Mouse (Mus musculus): ENCODE measurements around the gene Wdfy3. TPM values are rescaled to one million over a fixed set of nuclear protein-coding genes. Genes with fewer than 3 reads are reported as not detected.
A peak's percentile ranks its signal among the peaks of the same experiment; 100 is the strongest.
"Not testable (repeated sequence)": the region's sequence is repeated elsewhere in the genome, so short reads cannot be mapped to it uniquely, and the experiment has no call there.

The Wdfy3 gene
- total RNA-seq, 1 experiment, result 25.3 TPM

DNA sequence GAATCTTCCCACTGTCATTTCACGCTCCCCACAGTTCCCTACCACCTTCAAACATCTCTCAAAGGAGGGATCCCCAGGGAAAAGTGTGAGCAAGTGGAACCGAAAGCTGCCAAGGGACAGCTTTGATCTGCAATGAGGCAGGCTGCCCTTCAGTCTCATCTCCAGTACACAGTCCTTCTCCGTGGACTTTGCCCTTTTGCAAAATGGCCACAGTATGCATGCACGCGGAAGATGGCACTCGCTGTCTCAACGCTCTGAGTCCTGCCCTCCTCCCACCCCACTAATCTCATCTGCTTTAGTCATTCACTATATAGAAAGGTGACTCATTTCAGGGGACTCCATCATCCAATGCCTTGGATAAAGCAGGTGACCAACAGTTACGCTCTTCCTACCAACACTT lies 223.8 kb downstream of the Wdfy3 start:
- H3K27ac ChIP-seq (ENCODE audit: insufficient read depth, low read depth, low read length, poor library complexity, severe bottlenecking), result no peak overlapping the region
- TF ChIP-seq CHD2 (IDR thresholded peaks at IDR 0.05; ENCODE audit: low read depth, low read length), result no peak
- TF ChIP-seq ZNF384 (IDR thresholded peaks at IDR 0.05; ENCODE audit: low read depth, low read length), result no peak
- TF ChIP-seq HCFC1 (IDR thresholded peaks at IDR 0.05; ENCODE audit: borderline replicate concordance, insufficient read depth, low read length), result no peak
- no peak for TF ChIP-seq MAFK (IDR thresholded peaks at IDR 0.05; ENCODE audit: insufficient read depth, low read depth, low read length)
- TF ChIP-seq ZC3H11A (IDR thresholded peaks at IDR 0.05; ENCODE audit: borderline replicate concordance, low read depth, low read length), result no peak
- H3K4me1 ChIP-seq (ENCODE audit: control insufficient read depth in 2 of 2, insufficient read depth in 2 of 2, low read length in 2 of 2, poor library complexity in 1 of 2), result peaks cover 11 to 31% of the 10 kb centered on the region in 2 experiments; a peak in 3 of 4 replicates
- in situ Hi-C loops (cut with MboI; ENCODE audit: low sequenced_read_pairs in 2 of 2, unreplicated experiment in 2 of 2), result no loop called here
- no peak for DNase-seq (ENCODE audit: low read depth, low spot score)
- H3K4me3 ChIP-seq (ENCODE audit: insufficient read depth in 1 of 2, low read depth in 1 of 2, low read length in 2 of 2, poor library complexity in 1 of 2, severe bottlenecking in 1 of 2), result no peak overlapping the region
- no peak overlapping the region for H3K9ac ChIP-seq (ENCODE audit: insufficient read depth, low read depth, low read length, poor library complexity, severe bottlenecking)
- H3K9me3 ChIP-seq (ENCODE audit: control insufficient read depth, insufficient read depth, low read depth, low read length), result no peaks in the 10 kb centered on the region
- H3K36me3 ChIP-seq (ENCODE audit: control insufficient read depth, insufficient read depth, low read length, poor library complexity, severe bottlenecking), result peaks cover 56% of the 10 kb centered on the region

DNA sequence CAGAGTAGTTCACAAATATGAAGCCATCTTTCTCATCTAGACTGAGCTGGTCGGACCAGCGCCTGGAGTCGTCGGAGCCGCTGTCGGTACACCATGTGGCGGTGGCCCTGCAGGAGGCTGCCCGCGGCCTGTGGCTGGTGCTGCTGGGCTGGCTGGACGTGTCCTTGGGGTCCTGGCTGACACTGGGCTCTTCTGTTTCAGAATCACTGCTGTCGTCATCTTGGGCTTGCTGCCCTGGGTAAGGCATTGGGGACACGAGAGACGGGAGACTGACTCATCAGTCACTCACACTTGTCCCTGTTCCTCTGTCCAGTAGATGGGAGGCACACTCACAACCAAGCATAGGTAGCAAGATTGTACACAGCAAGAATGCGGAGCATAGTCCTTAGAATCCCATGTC lies 224.7 kb downstream of the Wdfy3 start:
- no peaks in the 10 kb centered on the region for H3K9me3 ChIP-seq (ENCODE audit: control insufficient read depth, insufficient read depth, low read depth, low read length)
- TF ChIP-seq CHD2 (IDR thresholded peaks at IDR 0.05; ENCODE audit: low read depth, low read length) (no peak), ZC3H11A (IDR thresholded peaks at IDR 0.05; ENCODE audit: borderline replicate concordance, low read depth, low read length) (no peak), HCFC1 (IDR thresholded peaks at IDR 0.05; ENCODE audit: borderline replicate concordance, insufficient read depth, low read length) (no peak), ZNF384 (IDR thresholded peaks at IDR 0.05; ENCODE audit: low read depth, low read length) (no peak), MAFK (IDR thresholded peaks at IDR 0.05; ENCODE audit: insufficient read depth, low read depth, low read length) (no peak)
- peaks cover 11 to 31% of the 10 kb centered on the region in 2 experiments; a peak in 3 of 4 replicates for H3K4me1 ChIP-seq (ENCODE audit: control insufficient read depth in 2 of 2, insufficient read depth in 2 of 2, low read length in 2 of 2, poor library complexity in 1 of 2)
- no peak for DNase-seq (ENCODE audit: low read depth, low spot score)
- peak overlapping the region; percentile 19; the same call in 1 of the 2 replicates for H3K9ac ChIP-seq (ENCODE audit: insufficient read depth, low read depth, low read length, poor library complexity, severe bottlenecking)
- no peak overlapping the region for H3K27ac ChIP-seq (ENCODE audit: insufficient read depth, low read depth, low read length, poor library complexity, severe bottlenecking)
- in situ Hi-C loops (cut with MboI; ENCODE audit: low sequenced_read_pairs in 2 of 2, unreplicated experiment in 2 of 2), result no loop called here
- H3K4me3 ChIP-seq (ENCODE audit: insufficient read depth in 1 of 2, low read depth in 1 of 2, low read length in 2 of 2, poor library complexity in 1 of 2, severe bottlenecking in 1 of 2), result no peak overlapping the region
- H3K36me3 ChIP-seq (ENCODE audit: control insufficient read depth, insufficient read depth, low read length, poor library complexity, severe bottlenecking), result peaks cover 60% of the 10 kb centered on the region

GRCm38 (mm10) chr5:101840476-101840875 lies 229.2 kb downstream of the Wdfy3 start:
- no peak for TF ChIP-seq MAFK (IDR thresholded peaks at IDR 0.05; ENCODE audit: insufficient read depth, low read depth, low read length)
- TF ChIP-seq CHD2 (IDR thresholded peaks at IDR 0.05; ENCODE audit: low read depth, low read length), result no peak
- no peak for TF ChIP-seq HCFC1 (IDR thresholded peaks at IDR 0.05; ENCODE audit: borderline replicate concordance, insufficient read depth, low read length)
- no peak for TF ChIP-seq ZNF384 (IDR thresholded peaks at IDR 0.05; ENCODE audit: low read depth, low read length)
- no peak for TF ChIP-seq ZC3H11A (IDR thresholded peaks at IDR 0.05; ENCODE audit: borderline replicate concordance, low read depth, low read length)
- Histone ChIP-seq H3K27ac (ENCODE audit: insufficient read depth, low read depth, low read length, poor library complexity, severe bottlenecking) (no peak overlapping the region; the same call in 1 of the 2 replicates), H3K4me1 (ENCODE audit: control insufficient read depth in 2 of 2, insufficient read depth in 2 of 2, low read length in 2 of 2, poor library complexity in 1 of 2) (peaks cover 2 to 5% of the 10 kb centered on the region in 2 experiments; a peak in 1 of 4 replicates), H3K9ac (ENCODE audit: insufficient read depth, low read depth, low read length, poor library complexity, severe bottlenecking) (no peak overlapping the region), H3K4me3 (ENCODE audit: insufficient read depth in 1 of 2, low read depth in 1 of 2, low read length in 2 of 2, poor library complexity in 1 of 2, severe bottlenecking in 1 of 2) (no peak overlapping the region), H3K9me3 (ENCODE audit: control insufficient read depth, insufficient read depth, low read depth, low read length) (peaks cover 2% of the 10 kb centered on the region; the same call in 1 of the 2 replicates), H3K36me3 (ENCODE audit: control insufficient read depth, insufficient read depth, low read length, poor library complexity, severe bottlenecking) (peaks cover 36% of the 10 kb centered on the region)
- in situ Hi-C loops (cut with MboI; ENCODE audit: low sequenced_read_pairs in 2 of 2, unreplicated experiment in 2 of 2), result no loop called here
- DNase-seq (ENCODE audit: low read depth, low spot score), result no peak

DNA sequence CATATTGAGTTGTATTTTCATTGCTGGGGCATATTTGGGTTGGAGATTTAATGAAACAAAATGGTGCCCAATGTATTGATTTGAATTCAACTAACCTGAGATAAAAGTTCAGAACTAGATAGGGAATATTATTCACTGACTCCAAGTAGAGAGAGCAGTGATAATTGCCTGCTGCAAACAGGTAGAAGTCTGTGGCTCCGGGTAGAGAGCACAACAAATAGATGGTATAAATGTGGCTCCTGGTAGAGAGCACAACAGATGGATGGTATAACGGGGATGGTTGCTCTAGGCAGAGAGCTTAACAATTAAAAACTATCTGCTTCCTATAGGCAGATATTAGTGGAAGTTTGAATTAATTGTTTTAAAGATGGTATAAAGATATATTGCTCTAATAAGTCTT lies 232.1 kb downstream of the Wdfy3 start:
- H3K9me3 ChIP-seq (ENCODE audit: control insufficient read depth, insufficient read depth, low read depth, low read length); DNase-seq (ENCODE audit: low read depth, low spot score); H3K4me1 ChIP-seq (ENCODE audit: control insufficient read depth in 2 of 2, insufficient read depth in 2 of 2, low read length in 2 of 2, poor library complexity in 1 of 2); H3K9ac ChIP-seq (ENCODE audit: insufficient read depth, low read depth, low read length, poor library complexity, severe bottlenecking); in situ Hi-C loops (cut with MboI; ENCODE audit: low sequenced_read_pairs in 2 of 2, unreplicated experiment in 2 of 2); H3K4me3 ChIP-seq (ENCODE audit: insufficient read depth in 1 of 2, low read depth in 1 of 2, low read length in 2 of 2, poor library complexity in 1 of 2, severe bottlenecking in 1 of 2): not testable (repeated sequence)
- peaks cover 30% of the 10 kb centered on the region for H3K36me3 ChIP-seq (ENCODE audit: control insufficient read depth, insufficient read depth, low read length, poor library complexity, severe bottlenecking)
- H3K27ac ChIP-seq (ENCODE audit: insufficient read depth, low read depth, low read length, poor library complexity, severe bottlenecking), result peak overlapping the region; percentile 42; the same call in 1 of the 2 replicates

DNA sequence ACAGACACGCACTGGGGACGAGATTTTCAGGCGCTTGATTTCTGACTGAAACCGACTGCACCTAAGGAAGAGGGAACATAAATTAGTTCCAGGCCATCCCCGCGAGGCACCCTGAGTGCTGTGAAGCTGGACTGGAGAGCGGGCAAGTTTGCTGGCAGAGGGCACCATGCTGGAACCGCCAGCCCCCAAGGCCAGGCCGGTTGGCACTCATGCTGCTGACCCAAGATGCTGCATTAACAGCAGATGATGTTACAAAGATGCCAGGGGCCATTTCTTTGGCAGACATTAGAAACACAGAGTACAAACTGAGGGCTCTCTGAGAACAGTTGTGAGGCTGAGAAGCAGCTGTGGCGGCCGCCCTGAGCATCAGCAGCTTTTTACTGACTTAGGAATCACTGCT lies 233.5 kb downstream of the Wdfy3 start:
- TF ChIP-seq ZC3H11A (IDR thresholded peaks at IDR 0.05; ENCODE audit: borderline replicate concordance, low read depth, low read length) (no peak), HCFC1 (IDR thresholded peaks at IDR 0.05; ENCODE audit: borderline replicate concordance, insufficient read depth, low read length) (no peak)
- Histone ChIP-seq H3K27ac (ENCODE audit: insufficient read depth, low read depth, low read length, poor library complexity, severe bottlenecking) (peak overlapping the region; percentile 24; the same call in 1 of the 2 replicates), H3K9me3 (ENCODE audit: control insufficient read depth, insufficient read depth, low read depth, low read length) (peaks cover 2% of the 10 kb centered on the region; the same call in 1 of the 2 replicates), H3K9ac (ENCODE audit: insufficient read depth, low read depth, low read length, poor library complexity, severe bottlenecking) (peak overlapping the region; percentile 2; the same call in 1 of the 2 replicates), H3K36me3 (ENCODE audit: control insufficient read depth, insufficient read depth, low read length, poor library complexity, severe bottlenecking) (peaks cover 20% of the 10 kb centered on the region), H3K4me3 (ENCODE audit: insufficient read depth in 1 of 2, low read depth in 1 of 2, low read length in 2 of 2, poor library complexity in 1 of 2, severe bottlenecking in 1 of 2) (0 out of 4 replicates have a peak overlapping the region, but pooled peaks of 1 of the 2 experiments have one; percentile 12), H3K4me1 (ENCODE audit: control insufficient read depth in 2 of 2, insufficient read depth in 2 of 2, low read length in 2 of 2, poor library complexity in 1 of 2) (peaks cover 4 to 6% of the 10 kb centered on the region in 2 experiments; a peak in 2 of 4 replicates)
- DNase-seq (ENCODE audit: low read depth, low spot score), result no peak
- in situ Hi-C loops (cut with MboI; ENCODE audit: low sequenced_read_pairs in 2 of 2, unreplicated experiment in 2 of 2), result no loop called here
